Mouse (Mus musculus): ENCODE data around the gene Fam181a. TPM values are rescaled to one million over a fixed set of nuclear protein-coding genes. Genes with fewer than 3 reads are reported as not detected.
A peak's percentile ranks its signal among the peaks of the same experiment; 100 is the strongest.

Fam181a gene
- polyA plus RNA-seq (2012; rRNA removed) = 0.16 and 0.31 TPM in 2 replicates
- polyA plus RNA-seq (2014; fragmentation: Nextera tagmentation; extraction: Ambion mirVana) = 0.14 TPM in 1 of 2 replicates, not detected in the other

DNA sequence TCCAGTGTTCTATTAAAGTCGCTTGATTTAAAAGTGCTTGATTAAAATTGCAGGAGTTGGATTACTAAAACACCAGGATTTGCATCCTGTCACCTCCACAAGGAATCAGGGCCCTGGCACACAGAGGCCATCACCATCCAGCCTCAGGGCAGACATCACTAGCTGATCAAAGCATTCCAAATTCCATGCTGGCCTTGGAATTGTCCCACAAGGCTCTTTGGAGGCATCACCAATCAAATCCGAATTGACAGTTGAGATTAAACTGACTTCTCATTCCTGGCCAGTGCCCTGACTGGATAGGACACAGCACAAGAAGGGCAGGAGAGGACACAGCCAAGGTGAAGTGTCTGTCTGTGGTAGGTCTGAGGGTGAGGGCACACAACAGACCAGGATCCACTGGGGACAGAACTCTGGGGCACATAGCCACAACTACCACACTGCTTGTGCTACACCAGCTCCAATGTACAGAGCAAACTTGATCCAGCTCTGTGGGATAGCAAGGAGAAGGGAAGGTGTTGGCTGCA lies at the start of gene Fam181a:
Fam181a (plus strand) TSS at position 232 of the 524 bp plus-strand sequence.
- Histone ChIP-seq H3K36me3 (ENCODE audit: control insufficient read depth, insufficient read depth, low read length) (no peaks in the 10 kb centered on the region), H3K27ac (replicated peaks; ENCODE audit: low read depth, low read length) (no peak within 1 kb of the TSS), H3K27me3 (ENCODE audit: control insufficient read depth, insufficient read depth, low read length) (0 out of 2 replicates have a peak, but pooled peaks cover 10% of the 10 kb centered on the region), H3K4me1 (ENCODE audit: control insufficient read depth, insufficient read depth, low read length) (no peaks in the 10 kb centered on the region), H3K9me3 (ENCODE audit: control insufficient read depth, low read length) (no peaks in the 10 kb centered on the region), H3K4me3 (replicated peaks; ENCODE audit: low read length) (no peak within 1 kb of the TSS), H3K9ac (ENCODE audit: low read depth, low read length, severe bottlenecking) (no peak within 1 kb of the TSS), H3K4me2 (replicated peaks; ENCODE audit: low read depth, low read length, severe bottlenecking) (no peak within 1 kb of the TSS)
- DNase-seq (ENCODE audit: low spot score) (no peak), ATAC-seq (ENCODE audit: low FRiP score, low read depth) (no peak)
- 68% methylated on average over 2 of the region's 2 CpGs for WGBS
- no peak for TF ChIP-seq POLR2A (IDR thresholded peaks at IDR 0.05; ENCODE audit: borderline replicate concordance, extremely low read depth, insufficient read depth, insufficient read length)

DNA sequence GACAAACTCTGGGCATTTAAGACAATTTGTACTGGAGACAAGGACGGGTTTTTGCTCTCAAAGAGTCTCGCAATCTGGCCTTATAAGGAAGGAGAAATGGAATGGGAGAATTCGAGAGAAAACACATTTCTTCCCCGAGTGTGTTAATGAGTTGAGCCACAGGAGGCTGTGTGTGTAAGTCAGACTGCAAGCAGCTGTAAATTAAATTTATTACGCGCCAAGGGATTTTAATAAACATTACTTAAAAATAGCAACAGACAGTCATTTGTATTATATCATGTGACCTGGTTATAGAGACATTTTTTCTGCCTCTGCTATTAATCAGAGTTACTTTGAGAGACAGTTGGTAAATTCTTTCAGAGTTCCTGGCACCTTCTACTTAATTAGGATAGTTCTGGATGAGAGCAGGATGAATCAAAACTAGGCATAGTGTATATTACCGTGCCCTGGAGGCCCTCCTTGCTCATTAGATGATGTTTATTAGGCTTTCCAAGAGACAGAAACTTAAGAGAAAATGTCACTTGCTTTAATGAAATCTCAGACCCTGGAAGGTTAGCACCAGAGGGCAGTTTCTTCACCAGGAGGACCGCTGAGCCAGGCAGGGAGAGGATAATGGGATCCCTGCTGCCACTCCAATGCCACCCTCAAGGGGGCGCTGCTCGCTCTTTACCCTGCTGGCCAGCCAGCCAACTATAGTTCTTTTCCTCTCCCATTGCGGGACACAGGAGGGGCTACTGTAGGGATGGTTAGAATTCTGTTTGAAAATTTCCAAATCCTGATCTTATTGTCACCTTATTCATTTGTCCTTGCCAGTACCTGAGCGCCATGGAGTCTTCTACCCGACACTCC lies 48.5 kb upstream of the Fam181a start:
- no peak for DNase-seq (ENCODE audit: low spot score)
- no peaks in the 10 kb centered on the region for H3K27me3 ChIP-seq (ENCODE audit: control insufficient read depth, insufficient read depth, low read length)
- no peak overlapping the region for H3K4me2 ChIP-seq (replicated peaks; ENCODE audit: low read depth, low read length, severe bottlenecking)
- 45% methylated on average over 13 of the region's 13 CpGs for WGBS
- ATAC-seq (ENCODE audit: low FRiP score, low read depth) = no peak
- no peaks in the 10 kb centered on the region for H3K9me3 ChIP-seq (ENCODE audit: control insufficient read depth, low read length)
- H3K4me1 ChIP-seq (ENCODE audit: control insufficient read depth, insufficient read depth, low read length) = no peaks in the 10 kb centered on the region
- H3K9ac ChIP-seq (ENCODE audit: low read depth, low read length, severe bottlenecking) = no peak overlapping the region
- H3K27ac ChIP-seq (replicated peaks; ENCODE audit: low read depth, low read length) = no peak overlapping the region
- no peak for TF ChIP-seq POLR2A (IDR thresholded peaks at IDR 0.05; ENCODE audit: borderline replicate concordance, extremely low read depth, insufficient read depth, insufficient read length)
- no peak overlapping the region for H3K4me3 ChIP-seq (replicated peaks; ENCODE audit: low read length)
- H3K36me3 ChIP-seq (ENCODE audit: control insufficient read depth, insufficient read depth, low read length) = no peaks in the 10 kb centered on the region

DNA sequence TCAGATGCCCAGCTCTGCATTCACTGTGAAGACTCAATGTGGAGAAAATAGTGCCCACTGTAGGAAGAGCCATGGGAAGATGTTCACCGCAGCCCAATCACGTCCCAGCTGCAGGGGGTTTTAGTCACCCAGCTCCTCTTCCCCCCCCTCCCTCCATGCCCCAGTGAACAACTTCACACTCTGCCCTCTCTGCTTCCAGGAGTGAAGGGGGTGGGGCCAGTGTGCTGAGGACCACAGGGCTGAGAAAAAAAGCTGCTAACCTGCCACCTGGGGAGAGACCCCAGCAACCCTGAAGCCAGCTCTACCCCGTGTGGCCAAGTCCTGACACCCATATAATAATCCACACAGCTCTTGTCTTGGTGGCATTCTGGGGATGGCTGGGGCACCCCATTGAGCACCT lies 44.2 kb upstream of the Fam181a start:
- Histone ChIP-seq H3K9me3 (ENCODE audit: control insufficient read depth, low read length) (no peaks in the 10 kb centered on the region), H3K9ac (ENCODE audit: low read depth, low read length, severe bottlenecking) (no peak overlapping the region), H3K36me3 (ENCODE audit: control insufficient read depth, insufficient read depth, low read length) (no peaks in the 10 kb centered on the region), H3K4me2 (replicated peaks; ENCODE audit: low read depth, low read length, severe bottlenecking) (no peak overlapping the region), H3K4me3 (replicated peaks; ENCODE audit: low read length) (no peak overlapping the region), H3K27me3 (ENCODE audit: control insufficient read depth, insufficient read depth, low read length) (no peaks in the 10 kb centered on the region), H3K4me1 (ENCODE audit: control insufficient read depth, insufficient read depth, low read length) (no peaks in the 10 kb centered on the region), H3K27ac (replicated peaks; ENCODE audit: low read depth, low read length) (no peak overlapping the region)
- ATAC-seq (ENCODE audit: low FRiP score, low read depth) (no peak), DNase-seq (ENCODE audit: low spot score) (no peak)
- TF ChIP-seq POLR2A (IDR thresholded peaks at IDR 0.05; ENCODE audit: borderline replicate concordance, extremely low read depth, insufficient read depth, insufficient read length) = no peak
- 27% methylated on average over 3 of the region's 3 CpGs for WGBS

DNA sequence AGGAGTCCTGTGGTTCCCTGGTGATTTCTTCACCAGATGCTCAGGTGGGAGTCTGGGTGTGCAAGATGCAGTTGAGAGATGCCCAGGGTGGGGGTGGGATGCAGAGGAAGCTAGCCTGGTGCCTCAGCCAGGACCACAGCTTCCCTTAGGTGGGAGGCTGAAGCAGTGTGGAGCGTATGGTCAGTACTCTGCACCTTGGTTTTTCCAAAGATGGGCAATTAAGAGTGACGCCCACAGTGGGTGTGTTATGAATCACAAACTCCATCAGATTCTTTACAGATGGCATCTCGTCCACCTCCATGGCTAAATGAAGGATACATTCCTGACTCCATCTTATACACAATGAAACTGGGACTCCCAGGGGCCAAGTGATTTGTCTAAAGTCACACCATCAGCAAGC lies 38.6 kb upstream of the Fam181a start:
- no peaks in the 10 kb centered on the region for H3K4me1 ChIP-seq (ENCODE audit: control insufficient read depth, insufficient read depth, low read length)
- DNase-seq (ENCODE audit: low spot score) (no peak), ATAC-seq (ENCODE audit: low FRiP score, low read depth) (no peak)
- TF ChIP-seq POLR2A (IDR thresholded peaks at IDR 0.05; ENCODE audit: borderline replicate concordance, extremely low read depth, insufficient read depth, insufficient read length) = no peak
- H3K9ac ChIP-seq (ENCODE audit: low read depth, low read length, severe bottlenecking) = no peak overlapping the region
- H3K27ac ChIP-seq (replicated peaks; ENCODE audit: low read depth, low read length) = no peak overlapping the region
- no peaks in the 10 kb centered on the region for H3K9me3 ChIP-seq (ENCODE audit: control insufficient read depth, low read length)
- no peaks in the 10 kb centered on the region for H3K36me3 ChIP-seq (ENCODE audit: control insufficient read depth, insufficient read depth, low read length)
- H3K27me3 ChIP-seq (ENCODE audit: control insufficient read depth, insufficient read depth, low read length) = no peaks in the 10 kb centered on the region
- H3K4me2 ChIP-seq (replicated peaks; ENCODE audit: low read depth, low read length, severe bottlenecking) = no peak overlapping the region
- no peak overlapping the region for H3K4me3 ChIP-seq (replicated peaks; ENCODE audit: low read length)
- WGBS = 86% methylated on average over 3 of the region's 3 CpGs

DNA sequence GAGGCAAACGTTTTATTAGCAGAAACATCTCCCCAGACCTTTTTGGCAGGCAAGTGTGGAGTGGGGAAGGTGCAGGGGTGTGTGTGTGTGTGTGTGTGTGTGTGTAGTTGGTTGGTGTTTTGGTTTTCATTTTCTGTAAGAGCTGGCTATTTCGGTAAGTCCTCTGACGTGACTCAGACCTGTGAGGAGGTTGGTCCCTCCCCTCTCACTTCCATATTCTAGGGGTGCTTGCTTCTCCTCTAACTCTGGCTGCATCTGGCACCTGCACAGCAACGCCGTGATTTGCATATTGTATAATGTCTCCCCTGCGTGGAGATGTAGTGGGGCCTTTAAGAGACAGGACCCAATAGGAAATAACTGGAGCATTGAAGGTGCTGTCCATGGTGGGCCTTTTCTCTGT lies 37.7 kb upstream of the Fam181a start:
- Histone ChIP-seq H3K4me2 (replicated peaks; ENCODE audit: low read depth, low read length, severe bottlenecking) (no peak overlapping the region), H3K9me3 (ENCODE audit: control insufficient read depth, low read length) (peaks cover 3% of the 10 kb centered on the region), H3K4me1 (ENCODE audit: control insufficient read depth, insufficient read depth, low read length) (no peaks in the 10 kb centered on the region), H3K27me3 (ENCODE audit: control insufficient read depth, insufficient read depth, low read length) (no peaks in the 10 kb centered on the region), H3K9ac (ENCODE audit: low read depth, low read length, severe bottlenecking) (no peak overlapping the region), H3K27ac (replicated peaks; ENCODE audit: low read depth, low read length) (no peak overlapping the region), H3K36me3 (ENCODE audit: control insufficient read depth, insufficient read depth, low read length) (no peaks in the 10 kb centered on the region), H3K4me3 (replicated peaks; ENCODE audit: low read length) (no peak overlapping the region)
- DNase-seq (ENCODE audit: low spot score) (peak; percentile 22), ATAC-seq (ENCODE audit: low FRiP score, low read depth) (no peak)
- TF ChIP-seq POLR2A (IDR thresholded peaks at IDR 0.05; ENCODE audit: borderline replicate concordance, extremely low read depth, insufficient read depth, insufficient read length) = no peak
- 52% methylated on average over 6 of the region's 6 CpGs for WGBS

Measured in limb, embryonic 14.5 days (tissue).